Mouse (Mus musculus): ENCODE results near the gene Nek2. TPM values are rescaled to one million over a fixed set of nuclear protein-coding genes. Genes with fewer than 3 reads are reported as not detected.
A peak's percentile ranks its signal among the peaks of the same experiment; 100 is the strongest.

Gene Nek2
- polyA plus RNA-seq, 1 experiment, result not detected

- Histone ChIP-seq H3K27ac (ENCODE audit: insufficient read depth, low read depth, low read length) (no peak overlapping the region), H3K4me1 (ENCODE audit: control insufficient read depth, insufficient read depth, low read length) (peaks cover 6% of the 10 kb centered on the region), H3K4me3 (ENCODE audit: insufficient read depth, low read depth, low read length) (no peak overlapping the region)
- WGBS, result 44% methylated on average over 12 of the region's 12 CpGs
- TF ChIP-seq POLR2A (IDR thresholded peaks at IDR 0.05; ENCODE audit: insufficient read depth, low read depth, low read length) (no peak), CTCF (IDR thresholded peaks at IDR 0.05; ENCODE audit: insufficient read depth, low read depth, low read length) (no peak)
Observed at GRCm38 (mm10) chr1:191808688-191809223, 12.5 kb upstream of the Nek2 start.

GRCm38 (mm10) chr1:191811774-191812173, 9.5 kb upstream of the Nek2 start:
- no peak for TF ChIP-seq CTCF (IDR thresholded peaks at IDR 0.05; ENCODE audit: insufficient read depth, low read depth, low read length)
- no peak for TF ChIP-seq POLR2A (IDR thresholded peaks at IDR 0.05; ENCODE audit: insufficient read depth, low read depth, low read length)
- WGBS, result 91% methylated on average over 12 of the region's 12 CpGs

GRCm38 (mm10) chr1:191812949-191813691, 8.1 kb upstream of the Nek2 start:
- Histone ChIP-seq H3K4me3 (ENCODE audit: insufficient read depth, low read depth, low read length) (no peak overlapping the region), H3K4me1 (ENCODE audit: control insufficient read depth, insufficient read depth, low read length) (peaks cover 9% of the 10 kb centered on the region), H3K27ac (ENCODE audit: insufficient read depth, low read depth, low read length) (no peak overlapping the region)
- 90% methylated on average over 13 of the region's 13 CpGs for WGBS
- TF ChIP-seq POLR2A (IDR thresholded peaks at IDR 0.05; ENCODE audit: insufficient read depth, low read depth, low read length), result no peak
- no peak for TF ChIP-seq CTCF (IDR thresholded peaks at IDR 0.05; ENCODE audit: insufficient read depth, low read depth, low read length)

More at GRCm38 (mm10) chr1:191811774-191812173, 9.5 kb upstream of the Nek2 start:
- H3K4me3 ChIP-seq (ENCODE audit: insufficient read depth, low read depth, low read length), result no peak overlapping the region
- peaks cover 9% of the 10 kb centered on the region for H3K4me1 ChIP-seq (ENCODE audit: control insufficient read depth, insufficient read depth, low read length)
- H3K27ac ChIP-seq (ENCODE audit: insufficient read depth, low read depth, low read length), result no peak overlapping the region

GRCm38 (mm10) chr1:191814240-191814639, 7.0 kb upstream of the Nek2 start:
- no peak overlapping the region for H3K4me3 ChIP-seq (ENCODE audit: insufficient read depth, low read depth, low read length)
- TF ChIP-seq CTCF (IDR thresholded peaks at IDR 0.05; ENCODE audit: insufficient read depth, low read depth, low read length) (no peak), POLR2A (IDR thresholded peaks at IDR 0.05; ENCODE audit: insufficient read depth, low read depth, low read length) (no peak)
- WGBS, result 87% methylated on average over 4 of the region's 4 CpGs
- no peak overlapping the region for H3K27ac ChIP-seq (ENCODE audit: insufficient read depth, low read depth, low read length)
- H3K4me1 ChIP-seq (ENCODE audit: control insufficient read depth, insufficient read depth, low read length), result peaks cover 3% of the 10 kb centered on the region

- 60% methylated on average over 5 of the region's 5 CpGs for WGBS
- H3K4me1 ChIP-seq (ENCODE audit: control insufficient read depth, insufficient read depth, low read length), result peaks cover 3% of the 10 kb centered on the region
- TF ChIP-seq CTCF (IDR thresholded peaks at IDR 0.05; ENCODE audit: insufficient read depth, low read depth, low read length) (no peak), POLR2A (IDR thresholded peaks at IDR 0.05; ENCODE audit: insufficient read depth, low read depth, low read length) (no peak)
- H3K4me3 ChIP-seq (ENCODE audit: insufficient read depth, low read depth, low read length), result no peak overlapping the region
- H3K27ac ChIP-seq (ENCODE audit: insufficient read depth, low read depth, low read length), result no peak overlapping the region
Observed at GRCm38 (mm10) chr1:191814935-191815334, 6.3 kb upstream of the Nek2 start.

GRCm38 (mm10) chr1:191816596-191816995, 4.6 kb upstream of the Nek2 start:
- H3K4me3 ChIP-seq (ENCODE audit: insufficient read depth, low read depth, low read length), result no peak overlapping the region
- no peak for TF ChIP-seq CTCF (IDR thresholded peaks at IDR 0.05; ENCODE audit: insufficient read depth, low read depth, low read length)
- no peak for TF ChIP-seq POLR2A (IDR thresholded peaks at IDR 0.05; ENCODE audit: insufficient read depth, low read depth, low read length)
- no peak overlapping the region for H3K27ac ChIP-seq (ENCODE audit: insufficient read depth, low read depth, low read length)
- WGBS, result 74% methylated on average over 3 of the region's 3 CpGs
- H3K4me1 ChIP-seq (ENCODE audit: control insufficient read depth, insufficient read depth, low read length), result peaks cover 8% of the 10 kb centered on the region

DNA sequence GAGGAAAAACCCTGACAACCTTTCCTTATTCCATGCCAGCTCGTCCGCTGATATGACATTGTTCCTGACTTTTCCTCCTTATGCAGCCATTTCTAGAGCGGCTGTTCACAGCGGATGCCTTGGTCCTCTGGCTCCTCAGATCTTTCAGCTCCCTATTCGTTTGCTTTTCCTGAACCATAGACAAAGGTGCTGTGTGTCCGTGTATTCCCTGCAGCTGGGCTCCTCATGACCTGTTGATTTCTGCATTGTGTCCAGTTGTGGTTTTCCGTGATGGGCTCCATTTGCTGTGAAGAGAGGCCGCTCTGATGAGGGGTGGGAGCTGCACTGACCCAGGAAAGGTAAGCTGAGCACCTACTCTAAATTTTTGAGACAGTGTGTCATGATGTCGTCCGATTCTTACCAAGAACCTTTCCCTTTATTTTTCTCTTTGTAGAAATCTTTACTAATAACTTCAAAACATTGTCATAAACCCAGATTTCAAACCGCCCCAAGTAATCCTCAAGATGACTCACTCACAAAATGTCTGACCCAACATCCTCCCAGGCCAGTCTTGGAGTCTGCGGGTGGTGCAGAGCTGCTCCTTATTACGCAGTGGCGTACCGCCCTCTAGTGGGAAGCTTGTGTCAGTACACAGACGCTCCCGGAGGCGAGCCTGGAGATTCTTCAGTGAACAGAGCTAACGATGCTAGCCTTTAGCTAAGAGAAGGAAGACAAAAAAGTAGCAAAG, 3.7 kb upstream of the Nek2 start:
- WGBS, result 38% methylated on average over 19 of the region's 19 CpGs
- Histone ChIP-seq H3K27ac (ENCODE audit: insufficient read depth, low read depth, low read length) (no peak overlapping the region), H3K4me3 (ENCODE audit: insufficient read depth, low read depth, low read length) (no peak overlapping the region), H3K4me1 (ENCODE audit: control insufficient read depth, insufficient read depth, low read length) (peaks cover 11% of the 10 kb centered on the region)
- TF ChIP-seq CTCF (IDR thresholded peaks at IDR 0.05; ENCODE audit: insufficient read depth, low read depth, low read length), result peak; percentile 75
- no peak for TF ChIP-seq POLR2A (IDR thresholded peaks at IDR 0.05; ENCODE audit: insufficient read depth, low read depth, low read length)

GRCm38 (mm10) chr1:191818145-191818631, 3.1 kb upstream of the Nek2 start:
- 55% methylated on average over 6 of the region's 6 CpGs for WGBS
- TF ChIP-seq CTCF (IDR thresholded peaks at IDR 0.05; ENCODE audit: insufficient read depth, low read depth, low read length) (no peak), POLR2A (IDR thresholded peaks at IDR 0.05; ENCODE audit: insufficient read depth, low read depth, low read length) (no peak)

GRCm38 (mm10) chr1:191819026-191819425, 2.2 kb upstream of the Nek2 start:
- TF ChIP-seq POLR2A (IDR thresholded peaks at IDR 0.05; ENCODE audit: insufficient read depth, low read depth, low read length), result no peak
- TF ChIP-seq CTCF (IDR thresholded peaks at IDR 0.05; ENCODE audit: insufficient read depth, low read depth, low read length), result no peak
- Histone ChIP-seq H3K27ac (ENCODE audit: insufficient read depth, low read depth, low read length) (no peak overlapping the region), H3K4me1 (ENCODE audit: control insufficient read depth, insufficient read depth, low read length) (peaks cover 11% of the 10 kb centered on the region), H3K4me3 (ENCODE audit: insufficient read depth, low read depth, low read length) (no peak overlapping the region)

More at GRCm38 (mm10) chr1:191818145-191818631, 3.1 kb upstream of the Nek2 start:
- no peak overlapping the region for H3K27ac ChIP-seq (ENCODE audit: insufficient read depth, low read depth, low read length)
- H3K4me3 ChIP-seq (ENCODE audit: insufficient read depth, low read depth, low read length), result no peak overlapping the region
- peaks cover 11% of the 10 kb centered on the region for H3K4me1 ChIP-seq (ENCODE audit: control insufficient read depth, insufficient read depth, low read length)

All from olfactory bulb, adult 2 months (tissue).